Mouse (Mus musculus) neural tube, embryonic 12.5 days (tissue): ENCODE measurements around the gene Arl14. TPM values are rescaled to one million over a fixed set of nuclear protein-coding genes. Genes with fewer than 3 reads are reported as not detected.

Source experiments
- ATAC-seq: fragments of 200-750 bp; cut with Nextera tagmentation; 2 replicates; pipeline ENCODE4 v1.8.0; 2017; ENCODE audit warnings: low read depth, mild to moderate bottlenecking, moderate TSS enrichment, moderate library complexity; ENCODE audit not compliant: low FRiP score
- H3K27ac ChIP-seq: fragments of 300-500 bp; sonication (generic); 2 replicates; pipeline ENCODE4 v1.5.1; 2016
- H3K27me3 ChIP-seq: fragments of 300-500 bp; sonication (generic); replicated peaks from 2 replicates; pipeline ENCODE4 v1.6.1; 2016; ENCODE audit warnings: mild to moderate bottlenecking
- H3K36me3 ChIP-seq: fragments of 300-500 bp; sonication (generic); 2 replicates; pipeline ENCODE4 v1.6.1; 2016; ENCODE audit warnings: mild to moderate bottlenecking
- H3K4me1 ChIP-seq: fragments of 300-500 bp; sonication (generic); 2 replicates; pipeline ENCODE4 v1.6.1; 2016
- H3K4me2 ChIP-seq: fragments of 300-500 bp; sonication (generic); replicated peaks from 2 replicates; pipeline ENCODE4 v1.6.1; 2016; ENCODE audit warnings: mild to moderate bottlenecking
- H3K4me3 ChIP-seq: fragments of 300-500 bp; sonication (generic); 2 replicates; pipeline ENCODE4 v1.5.1; 2016
- H3K9ac ChIP-seq: fragments of 300-500 bp; sonication (generic); 2 replicates; pipeline ENCODE4 v1.6.1; 2016; ENCODE audit warnings: mild to moderate bottlenecking
- H3K9me3 ChIP-seq: fragments of 300-500 bp; sonication (generic); 2 replicates; pipeline ENCODE4 v1.6.1; 2016; ENCODE audit warnings: mild to moderate bottlenecking
- WGBS: fragments of 180-500 bp; shearing (Covaris S2); methylation state at CpG from one replicate; pipeline ENCODE4 v1.1.7; 2016; 5-methylcytosine and 5-hydroxymethylcytosine counted together
- polyA plus RNA-seq: library from polyadenylated mRNA; unstranded; fragments of >200 nt; fragmentation: Nextera tagmentation; extraction: Ambion mirVana; gene quantifications from 2 replicates; pipeline ENCODE4 v1.2.1, GENCODE M21; 2016

Gene Arl14
- polyA plus RNA-seq, 1 experiment from 2014 or later = not detected

GRCm38 (mm10) chr3:69195251-69195650 lies 27.0 kb upstream of the Arl14 start:
- no peaks in the 10 kb centered on the region for H3K27me3 ChIP-seq
- no peak overlapping the region for H3K4me2 ChIP-seq
- no peaks in the 10 kb centered on the region for H3K36me3 ChIP-seq
- H3K4me3 ChIP-seq = no peak overlapping the region
- H3K9me3 ChIP-seq = no peaks in the 10 kb centered on the region
- no peak overlapping the region for H3K27ac ChIP-seq
- H3K9ac ChIP-seq = no peak overlapping the region
- H3K4me1 ChIP-seq = no peaks in the 10 kb centered on the region
- ATAC-seq = 0 out of 2 replicates have a peak, but pooled peaks have one; percentile 44
- WGBS = 39% methylated on average over 8 of the region's 8 CpGs

GRCm38 (mm10) chr3:69198098-69198497 lies 24.1 kb upstream of the Arl14 start:
- H3K27ac ChIP-seq = no peak overlapping the region
- 66% methylated on average over 2 of the region's 2 CpGs for WGBS
- ATAC-seq = no peak
- H3K27me3 ChIP-seq = no peaks in the 10 kb centered on the region
- H3K4me2 ChIP-seq = no peak overlapping the region
- H3K4me1 ChIP-seq = no peaks in the 10 kb centered on the region
- H3K4me3 ChIP-seq = no peak overlapping the region
- no peaks in the 10 kb centered on the region for H3K9me3 ChIP-seq
- H3K9ac ChIP-seq = no peak overlapping the region
- no peaks in the 10 kb centered on the region for H3K36me3 ChIP-seq

- ATAC-seq = no peak
- Histone ChIP-seq H3K9ac (no peak overlapping the region), H3K4me1 (no peaks in the 10 kb centered on the region), H3K4me2 (no peak overlapping the region), H3K27me3 (no peaks in the 10 kb centered on the region), H3K27ac (no peak overlapping the region), H3K4me3 (no peak overlapping the region), H3K36me3 (no peaks in the 10 kb centered on the region), H3K9me3 (no peaks in the 10 kb centered on the region)
- 78% methylated on average over 1 of the region's 1 CpGs for WGBS
Measured at GRCm38 (mm10) chr3:69200251-69200650, 22.0 kb upstream of the Arl14 start.

GRCm38 (mm10) chr3:69201206-69201605 lies 21.0 kb upstream of the Arl14 start:
- no peak overlapping the region for H3K4me2 ChIP-seq
- WGBS = 82% methylated on average over 2 of the region's 2 CpGs
- no peaks in the 10 kb centered on the region for H3K36me3 ChIP-seq
- no peak overlapping the region for H3K9ac ChIP-seq
- H3K9me3 ChIP-seq = no peaks in the 10 kb centered on the region
- no peak overlapping the region for H3K4me3 ChIP-seq
- H3K27me3 ChIP-seq = no peaks in the 10 kb centered on the region
- H3K27ac ChIP-seq = no peak overlapping the region
- ATAC-seq = no peak
- H3K4me1 ChIP-seq = no peaks in the 10 kb centered on the region

GRCm38 (mm10) chr3:69202876-69203275 lies 19.3 kb upstream of the Arl14 start:
- Histone ChIP-seq H3K4me2 (no peak overlapping the region), H3K9me3 (no peaks in the 10 kb centered on the region), H3K27ac (no peak overlapping the region), H3K4me1 (no peaks in the 10 kb centered on the region), H3K36me3 (no peaks in the 10 kb centered on the region), H3K9ac (no peak overlapping the region), H3K27me3 (no peaks in the 10 kb centered on the region), H3K4me3 (no peak overlapping the region)
- WGBS = 75% methylated on average over 4 of the region's 4 CpGs
- ATAC-seq = no peak

- H3K4me1 ChIP-seq = no peaks in the 10 kb centered on the region
- no peaks in the 10 kb centered on the region for H3K27me3 ChIP-seq
- H3K27ac ChIP-seq = no peak overlapping the region
- no peaks in the 10 kb centered on the region for H3K9me3 ChIP-seq
- 81% methylated on average over 7 of the region's 7 CpGs for WGBS
- H3K4me2 ChIP-seq = no peak overlapping the region
- H3K36me3 ChIP-seq = no peaks in the 10 kb centered on the region
- no peak overlapping the region for H3K9ac ChIP-seq
- no peak for ATAC-seq
- no peak overlapping the region for H3K4me3 ChIP-seq
Measured at GRCm38 (mm10) chr3:69205266-69206054, 16.8 kb upstream of the Arl14 start.

- Histone ChIP-seq H3K27me3 (no peaks in the 10 kb centered on the region), H3K4me3 (no peak overlapping the region), H3K9me3 (no peaks in the 10 kb centered on the region), H3K4me2 (no peak overlapping the region), H3K36me3 (no peaks in the 10 kb centered on the region), H3K4me1 (no peaks in the 10 kb centered on the region), H3K27ac (no peak overlapping the region), H3K9ac (no peak overlapping the region)
- ATAC-seq = no peak
- 90% methylated on average over 10 of the region's 10 CpGs for WGBS
Measured at GRCm38 (mm10) chr3:69206193-69206893, 15.9 kb upstream of the Arl14 start.

GRCm38 (mm10) chr3:69208441-69209309 lies 13.5 kb upstream of the Arl14 start:
- Histone ChIP-seq H3K4me2 (no peak overlapping the region), H3K27me3 (no peaks in the 10 kb centered on the region), H3K4me1 (no peaks in the 10 kb centered on the region), H3K4me3 (no peak overlapping the region), H3K36me3 (no peaks in the 10 kb centered on the region), H3K9me3 (no peaks in the 10 kb centered on the region), H3K9ac (no peak overlapping the region), H3K27ac (no peak overlapping the region)
- ATAC-seq = no peak
- WGBS = 78% methylated on average over 12 of the region's 12 CpGs

- no peaks in the 10 kb centered on the region for H3K4me1 ChIP-seq
- no peaks in the 10 kb centered on the region for H3K36me3 ChIP-seq
- H3K9ac ChIP-seq = no peak overlapping the region
- no peak for ATAC-seq
- no peaks in the 10 kb centered on the region for H3K27me3 ChIP-seq
- no peak overlapping the region for H3K27ac ChIP-seq
- no peak overlapping the region for H3K4me3 ChIP-seq
- no peaks in the 10 kb centered on the region for H3K9me3 ChIP-seq
- no peak overlapping the region for H3K4me2 ChIP-seq
- 76% methylated on average over 2 of the region's 2 CpGs for WGBS
Measured at GRCm38 (mm10) chr3:69212246-69212645, 10.0 kb upstream of the Arl14 start.

- H3K36me3 ChIP-seq = no peaks in the 10 kb centered on the region
- no peak for ATAC-seq
- H3K27ac ChIP-seq = no peak overlapping the region
- H3K4me1 ChIP-seq = no peaks in the 10 kb centered on the region
- no peak overlapping the region for H3K9ac ChIP-seq
- no peak overlapping the region for H3K4me3 ChIP-seq
- WGBS = 88% methylated on average over 5 of the region's 5 CpGs
- H3K4me2 ChIP-seq = no peak overlapping the region
- H3K27me3 ChIP-seq = no peaks in the 10 kb centered on the region
- H3K9me3 ChIP-seq = no peaks in the 10 kb centered on the region
Measured at GRCm38 (mm10) chr3:69213465-69213864, 8.8 kb upstream of the Arl14 start.

- Histone ChIP-seq H3K9me3 (no peaks in the 10 kb centered on the region), H3K4me2 (no peak overlapping the region), H3K27me3 (no peaks in the 10 kb centered on the region), H3K27ac (no peak overlapping the region), H3K4me1 (no peaks in the 10 kb centered on the region), H3K36me3 (no peaks in the 10 kb centered on the region), H3K4me3 (no peak overlapping the region), H3K9ac (no peak overlapping the region)
- 91% methylated on average over 5 of the region's 5 CpGs for WGBS
- ATAC-seq = no peak
Measured at GRCm38 (mm10) chr3:69214566-69214965, 7.7 kb upstream of the Arl14 start.

GRCm38 (mm10) chr3:69222502-69222900 lies 282 bp downstream of the Arl14 start:
- H3K27ac ChIP-seq = no peak overlapping the region

More at GRCm38 (mm10) chr3:69222502-69222900, 282 bp downstream of the Arl14 start:
- Histone ChIP-seq H3K9me3 (no peaks in the 10 kb centered on the region), H3K9ac (no peak overlapping the region), H3K27me3 (no peaks in the 10 kb centered on the region), H3K4me1 (no peaks in the 10 kb centered on the region), H3K4me3 (no peak overlapping the region), H3K4me2 (no peak overlapping the region), H3K36me3 (no peaks in the 10 kb centered on the region)
- WGBS = 93% methylated on average over 14 of the region's 14 CpGs
- no peak for ATAC-seq
